Mouse (Mus musculus): ENCODE results near the gene App.

App gene

DNA sequence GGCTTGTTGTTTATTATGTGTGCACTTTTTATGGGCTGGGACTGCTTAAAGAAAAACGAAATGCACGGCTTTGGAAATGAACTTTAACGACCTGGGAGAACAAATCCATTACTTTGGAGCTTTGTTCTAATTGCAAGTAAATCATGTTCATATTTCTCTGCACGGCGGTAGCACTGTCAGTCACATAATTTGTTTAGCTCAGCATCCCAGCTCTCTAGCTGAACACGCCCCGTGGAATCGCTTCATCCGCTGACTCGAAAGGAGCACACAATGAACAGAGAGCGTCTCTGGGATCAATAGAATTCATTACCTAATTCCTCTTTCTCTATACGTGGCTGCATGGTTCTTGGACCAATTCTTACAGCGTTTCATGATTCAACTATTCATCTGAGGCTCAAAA is 207.5 kb downstream of the App start:
- no peak for DNase-seq

DNA sequence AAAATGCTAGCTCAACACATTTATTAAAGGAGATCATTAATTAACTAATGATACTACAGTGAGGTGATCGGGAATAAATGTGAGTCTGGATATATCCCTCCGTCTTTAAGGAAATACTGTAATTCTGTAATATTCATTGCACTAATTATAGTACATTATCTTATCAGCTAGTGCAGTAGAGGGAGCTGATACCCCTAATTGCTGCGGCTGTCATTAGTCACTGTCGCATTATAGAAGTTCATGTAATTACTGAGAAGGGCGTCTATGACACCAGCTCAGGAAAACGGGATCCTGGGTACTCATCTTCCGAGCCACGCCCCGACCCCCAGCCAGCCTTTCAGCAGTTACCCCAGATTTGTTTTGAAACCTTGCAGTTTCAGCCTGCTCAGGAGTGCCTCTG is 209.6 kb downstream of the App start:
- no peak for DNase-seq

DNA sequence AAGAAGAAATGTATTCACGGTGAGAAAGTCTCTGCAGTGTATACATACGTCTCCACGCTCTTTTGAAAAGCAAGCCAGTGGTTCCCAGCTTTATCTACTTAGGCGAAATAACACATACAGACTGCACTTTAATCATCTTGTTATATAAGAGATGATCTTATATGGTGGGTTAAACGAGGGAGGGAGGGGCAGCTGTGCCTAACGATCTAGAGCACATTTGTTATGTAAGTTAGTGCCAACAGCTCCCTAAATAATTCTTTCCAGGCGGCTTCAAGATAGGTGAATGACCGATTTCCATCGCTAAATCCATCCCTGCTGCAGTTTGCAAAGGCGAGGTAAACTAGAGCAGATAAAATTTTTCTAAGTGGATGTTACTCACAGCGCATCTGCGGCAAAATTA is 210.0 kb downstream of the App start:
- no peak for DNase-seq

DNA sequence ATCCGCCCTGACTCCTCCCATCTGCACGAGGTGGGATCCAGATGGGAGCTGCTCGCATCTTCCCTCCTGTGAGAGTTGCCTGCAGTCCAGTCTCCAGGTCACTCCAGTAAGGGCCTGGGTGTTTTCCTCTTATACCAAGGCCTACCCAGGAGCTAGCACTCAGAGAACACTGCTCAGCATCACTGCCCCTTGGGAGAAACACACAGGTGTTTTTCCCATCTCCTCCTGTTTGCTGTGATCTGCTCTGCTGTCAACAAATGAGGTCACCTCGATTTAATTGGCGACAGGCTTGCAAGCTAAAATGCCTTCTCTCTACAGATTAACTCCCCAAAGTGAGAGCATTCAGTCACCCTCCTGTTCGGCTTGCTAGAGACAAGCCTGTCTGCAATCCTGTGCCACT is 216.3 kb downstream of the App start:
- DNase-seq, result peak; percentile 27

DNA sequence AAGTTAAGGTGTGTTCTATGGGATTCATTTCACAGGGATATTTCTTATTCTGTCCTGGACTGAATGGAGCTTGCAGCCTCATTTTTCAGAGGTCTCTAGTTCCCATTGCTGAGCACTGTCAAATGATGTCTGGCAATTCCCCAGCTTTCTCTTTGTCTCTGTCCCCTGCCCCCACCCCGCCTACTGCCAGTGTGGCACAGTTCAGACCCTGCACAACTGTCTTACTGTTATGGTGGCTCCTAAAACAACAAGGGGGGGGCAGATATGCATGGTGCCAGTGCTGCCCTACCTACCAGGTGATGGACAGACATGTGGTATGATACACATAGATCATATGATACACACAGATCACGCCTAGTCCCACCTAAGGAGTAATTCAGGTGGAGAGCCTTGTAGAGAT is 216.9 kb downstream of the App start:
- peak; percentile 23 for DNase-seq

DNA sequence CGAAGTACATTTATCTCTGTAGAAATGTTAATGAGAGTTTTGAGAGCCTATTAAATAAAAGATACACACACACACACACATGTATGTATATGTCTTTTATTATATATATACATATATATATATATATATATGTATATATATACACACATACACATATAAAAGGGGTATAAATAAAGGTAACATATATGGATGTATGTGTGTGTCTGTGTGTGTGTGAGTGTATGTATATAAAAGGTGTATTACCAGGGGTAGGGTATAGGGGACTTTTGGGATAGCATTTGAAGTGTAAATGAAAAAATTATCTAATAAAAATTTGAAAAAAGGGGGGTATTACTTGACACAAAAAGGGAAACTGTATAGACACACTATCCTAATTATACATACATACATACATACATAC is 217.7 kb downstream of the App start:
- no peak for DNase-seq

DNA sequence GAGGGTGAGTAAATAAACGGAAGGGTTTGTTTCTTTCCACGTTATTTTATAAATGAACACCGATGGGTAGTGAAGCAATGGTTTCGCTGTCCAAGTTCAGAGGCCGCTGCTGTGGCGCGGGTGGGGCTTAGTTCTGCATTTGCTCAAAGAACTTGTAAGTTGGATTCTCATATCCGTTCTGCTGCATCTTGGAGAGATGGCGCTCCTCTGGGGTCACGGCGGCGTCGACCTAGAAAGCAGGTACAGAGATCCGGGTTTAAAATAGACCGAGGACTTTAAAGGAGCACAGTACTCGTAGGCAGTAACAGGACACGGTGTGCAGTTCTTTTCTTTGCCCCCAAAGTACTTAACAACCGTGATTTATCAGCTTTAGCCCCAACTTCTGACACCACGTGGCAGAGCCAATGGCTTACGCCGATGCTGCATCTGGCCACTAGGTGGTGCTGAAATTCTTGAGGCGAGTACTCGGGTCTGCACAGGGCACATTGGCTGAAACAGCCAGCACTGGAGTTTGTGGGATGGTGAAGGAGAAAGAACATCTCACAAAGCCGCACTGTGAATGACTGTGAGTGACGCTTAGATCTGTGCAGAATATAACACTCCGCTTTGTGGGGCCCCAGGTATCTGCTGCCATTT is 218.2 kb downstream of the App start:
- DNase-seq, result peak; percentile 84

DNA sequence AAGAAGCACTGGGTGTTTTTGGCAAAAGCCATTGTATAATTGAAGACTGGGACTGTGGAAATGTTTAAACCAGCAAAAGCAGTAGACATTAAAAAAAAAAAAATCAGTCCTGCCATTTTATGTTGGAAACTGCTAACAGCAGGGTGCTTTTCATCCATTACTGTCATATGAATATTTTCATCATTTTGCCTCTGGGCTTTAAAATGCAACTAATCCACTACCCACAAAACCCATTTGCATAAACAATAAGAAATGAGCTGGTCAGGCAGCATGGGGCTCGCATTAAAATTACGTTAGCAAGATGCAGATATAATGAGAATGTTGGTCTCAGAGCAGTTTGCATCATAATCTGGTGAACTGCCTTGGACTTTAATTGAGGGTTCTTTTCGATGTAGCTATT is 242.5 kb downstream of the App start:
- no peak for DNase-seq

DNA sequence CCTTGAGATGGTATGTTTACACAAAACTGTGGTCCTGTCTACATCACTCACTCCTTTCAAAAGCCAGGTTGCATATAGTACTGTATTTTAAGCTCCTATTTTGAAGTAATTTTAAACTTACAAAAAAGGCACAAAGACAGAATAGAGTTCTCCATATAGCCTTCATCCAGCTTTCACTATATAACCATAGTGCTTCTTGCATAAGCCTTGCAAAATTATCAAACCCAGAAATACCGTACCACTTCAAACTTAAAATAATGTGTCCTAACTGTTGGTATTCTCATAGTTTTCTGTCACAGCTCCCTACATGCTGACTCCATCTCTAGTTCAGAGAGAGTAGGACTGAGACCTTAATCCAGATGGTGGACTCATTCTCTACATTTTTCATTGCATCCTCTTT is 245.7 kb downstream of the App start:
- no peak for DNase-seq

DNA sequence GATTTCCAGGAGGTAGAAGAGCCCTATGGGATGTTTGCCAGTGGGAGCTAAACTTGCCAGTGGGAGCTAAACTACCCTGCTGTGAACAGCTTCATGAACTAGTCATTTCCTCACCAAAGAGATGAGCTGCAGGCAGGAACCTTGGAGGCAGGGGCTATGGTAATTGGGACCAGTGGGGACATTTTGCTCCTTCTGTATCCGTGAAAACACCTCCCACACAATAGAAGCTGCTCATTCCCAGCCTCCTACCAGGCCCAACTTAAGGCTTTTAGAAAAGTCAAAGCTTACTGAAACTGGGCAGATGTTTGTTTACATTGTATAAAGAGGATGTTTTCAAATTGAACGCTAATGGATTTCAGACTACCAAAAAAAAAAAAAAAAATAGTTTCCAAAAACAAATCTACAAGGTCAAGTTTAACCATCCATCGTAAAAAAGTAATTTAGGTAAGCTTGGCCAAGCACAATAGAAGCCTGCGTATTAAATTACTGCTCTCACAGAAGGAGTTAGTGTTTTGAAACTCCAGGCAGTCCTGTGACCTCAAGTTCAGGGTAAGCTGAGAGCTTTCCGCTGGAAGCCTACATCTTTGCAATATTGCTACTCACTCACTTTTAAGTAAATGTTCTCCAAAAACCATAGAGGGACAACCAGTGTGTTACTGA is 253.8 kb downstream of the App start:
- DNase-seq, result no peak

DNA sequence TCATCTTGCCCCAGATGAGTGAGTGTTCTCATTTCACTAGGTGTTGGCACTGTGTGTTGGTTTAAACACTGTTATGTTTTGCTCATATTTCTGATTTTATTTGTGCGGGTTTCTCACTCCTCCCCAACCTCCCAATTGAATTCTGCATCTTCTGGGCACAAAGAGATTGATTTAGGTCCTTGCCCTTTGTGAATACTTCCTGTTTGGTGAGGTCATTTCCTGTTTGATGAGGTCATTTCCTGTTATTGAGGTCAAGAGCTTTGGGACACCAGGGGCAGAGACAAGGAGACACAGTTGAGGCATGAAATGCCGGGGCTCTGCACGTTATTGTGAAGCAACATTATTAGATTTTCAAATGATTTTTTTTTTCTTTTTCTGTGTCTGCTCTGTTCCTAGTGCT is 254.5 kb downstream of the App start:
- DNase-seq, result no peak

DNA sequence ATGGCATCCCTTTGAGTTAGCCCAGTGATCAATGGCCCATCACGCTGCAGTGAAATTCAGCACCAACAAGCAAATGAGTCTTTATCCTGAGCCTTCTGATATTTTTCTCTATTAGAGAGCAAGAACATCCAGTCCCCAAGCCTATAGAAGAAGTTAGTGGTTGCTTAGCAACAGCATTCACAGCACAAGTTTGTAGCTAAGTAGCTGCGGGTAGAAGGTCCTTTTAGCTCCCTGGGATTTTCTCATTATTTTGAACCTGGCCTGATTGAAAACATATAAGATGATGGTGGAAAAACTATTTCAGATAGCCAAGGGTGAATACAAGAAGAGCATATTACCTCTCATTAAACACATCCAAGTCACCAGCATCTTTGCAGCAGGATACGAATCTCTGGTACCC is 256.8 kb downstream of the App start:
- DNase-seq, result no peak

DNA sequence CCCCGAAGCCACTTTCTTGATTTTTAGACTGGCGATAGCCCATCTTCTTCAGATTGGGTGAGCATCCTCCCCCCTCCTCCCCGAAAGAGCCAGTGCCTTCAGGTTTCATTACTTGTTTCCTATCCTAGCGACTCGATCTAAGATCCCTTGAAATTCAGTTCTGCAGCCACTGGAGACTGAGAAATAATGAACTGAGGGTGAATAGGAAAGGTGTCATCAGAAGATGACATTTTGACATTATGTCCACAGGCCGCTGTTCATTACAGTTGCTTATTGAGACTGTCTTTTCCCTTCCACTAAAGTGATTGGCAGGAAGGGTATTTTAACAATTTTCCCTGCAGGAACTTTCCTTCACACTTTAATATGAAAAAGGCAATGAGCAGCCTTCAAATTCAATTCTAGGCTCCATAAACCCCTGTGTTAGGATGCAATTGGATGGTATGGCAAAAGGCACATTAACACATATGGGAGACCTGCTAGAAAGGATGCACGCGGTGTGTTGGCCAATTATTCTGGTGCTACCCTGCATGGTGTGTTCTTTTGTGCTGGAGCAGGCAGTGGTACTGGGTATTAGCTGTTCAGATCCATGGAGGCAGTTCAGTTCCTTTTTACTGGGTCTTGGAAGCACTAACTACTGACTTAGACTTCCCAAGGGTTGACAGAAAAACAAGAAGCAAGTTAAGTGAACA is 261.9 kb downstream of the App start:
- DNase-seq, result no peak

DNA sequence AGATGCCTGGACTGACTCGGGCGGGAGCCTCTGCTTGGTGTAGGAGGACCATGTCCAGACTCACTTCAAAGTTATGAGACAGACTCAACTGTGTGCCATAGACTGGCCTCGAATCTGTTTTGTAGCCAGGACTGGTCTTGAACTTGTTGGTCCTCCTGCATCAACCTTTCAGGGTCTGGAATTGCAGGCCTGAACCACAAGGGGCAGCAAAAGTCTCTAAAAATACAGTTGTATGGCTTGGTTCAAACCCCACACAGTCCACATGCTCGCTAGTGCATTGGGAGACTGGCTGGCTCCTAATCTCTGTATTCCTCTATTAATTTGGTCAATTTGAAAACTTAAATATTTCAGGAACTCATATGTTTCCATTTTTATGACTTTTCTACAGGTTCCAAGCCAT is 270.6 kb downstream of the App start:
- no peak for DNase-seq
